Mouse (Mus musculus): ENCODE measurements around the gene Cfap99. TPM values are rescaled to one million over a fixed set of nuclear protein-coding genes. Genes with fewer than 3 reads are reported as not detected.

Gene Cfap99
- total RNA-seq, 2 experiments from 2014 or later, result 0.20 to 0.66 TPM

Other genes starting within 250 kb of the Cfap99 start
- gene Poln, start 119.2 kb upstream of the Cfap99 start, total RNA-seq (2021), result 1 to 10 TPM in 1 of 2 experiments, under 1 TPM in 1; 0.63 to 1.0 TPM
- 1 to 10 TPM; 5.6 to 5.7 TPM for gene Haus3, start 119.1 kb upstream of the Cfap99 start, total RNA-seq (2021)
- 10 to 100 TPM; 84.6 to 93.3 TPM for gene Mxd4, start 100.9 kb upstream of the Cfap99 start, total RNA-seq (2021)
- 10 to 100 TPM; 25.6 to 32.4 TPM for gene Zfyve28, start 151 bp upstream of the Cfap99 start, total RNA-seq (2021)
- 10 to 100 TPM; 74.7 to 80.3 TPM for gene Rnf4, start 47.7 kb downstream of the Cfap99 start, total RNA-seq (2021)
- 10 to 100 TPM; 37.0 to 42.2 TPM for gene Fam193a, start 81.3 kb downstream of the Cfap99 start, total RNA-seq (2021)
- 10 to 100 TPM; 19.2 to 30.8 TPM for gene Tnip2, start 225.4 kb downstream of the Cfap99 start, total RNA-seq (2021)
- gene Sh3bp2, start 237.2 kb downstream of the Cfap99 start, total RNA-seq (2021), result 1 to 10 TPM; 3.7 to 7.5 TPM

Measured in layer of hippocampus, postnatal 25 days (tissue).